Mouse (Mus musculus) MEL (cell line): Measurements from ENCODE around the gene Camk2b. TPM values are rescaled to one million over a fixed set of nuclear protein-coding genes. Genes with fewer than 3 reads are reported as not detected.
A peak's percentile ranks its signal among the peaks of the same experiment; 100 is the strongest.

Experiments
- DNase-seq: peaks from one replicate; pipeline ENCODE4 v3.0.0; 2011; ENCODE audit warnings: low read depth, low spot score
- H3K27ac ChIP-seq: 2 replicates; pipeline ENCODE4 v1.5.1; 2012; ENCODE audit warnings: low read depth, mild to moderate bottlenecking, control low read depth, low read length, moderate library complexity; ENCODE audit not compliant: control insufficient read depth
- H3K27me3 ChIP-seq, 2 experiments: fragments of 150-350 bp in 1 of 2; sonication (generic) in 1 of 2; 2 replicates each; pipeline ENCODE4 v1.6.1; 2012; ENCODE audit warnings: low read length in 2 of 2, mild to moderate bottlenecking in 2 of 2, improper control_type of control experiment in 1 of 2, moderate library complexity in 1 of 2; ENCODE audit not compliant: insufficient read depth in 2 of 2, control insufficient read depth in 1 of 2
- H3K36me3 ChIP-seq, 2 experiments: 2 replicates each; pipeline ENCODE4 v1.6.1; 2012 to 2014; ENCODE audit warnings: low read length in 2 of 2, improper control_type of control experiment in 1 of 2, inconsistent platforms in 1 of 2, mild to moderate bottlenecking in 1 of 2; ENCODE audit not compliant: insufficient read depth in 2 of 2, control insufficient read depth in 1 of 2
- H3K4me1 ChIP-seq, 2 experiments: fragments of 150-350 bp in 1 of 2; sonication (generic) in 1 of 2; 2 replicates each; pipeline ENCODE4 v1.6.1; 2012; ENCODE audit warnings: low read length in 2 of 2, improper control_type of control experiment in 1 of 2, mild to moderate bottlenecking in 1 of 2; ENCODE audit not compliant: insufficient read depth in 2 of 2, control insufficient read depth in 1 of 2
- H3K4me3 ChIP-seq, 2 experiments: fragments of 150-350 bp in 1 of 2; sonication (generic) in 1 of 2; 2 replicates each; pipeline ENCODE4 v1.5.1; 2012; ENCODE audit warnings: low read depth in 2 of 2, low read length in 2 of 2, mild to moderate bottlenecking in 2 of 2, moderate library complexity in 2 of 2, control low read depth in 1 of 2, improper control_type of control experiment in 1 of 2; ENCODE audit not compliant: control insufficient read depth in 1 of 2, insufficient read depth in 1 of 2
- H3K79me2 ChIP-seq: 2 replicates; pipeline ENCODE4 v1.6.1; 2012; ENCODE audit warnings: mild to moderate bottlenecking, low read length, moderate library complexity; ENCODE audit not compliant: control insufficient read depth, poor library complexity, insufficient read depth
- H3K9ac ChIP-seq: 2 replicates; pipeline ENCODE4 v1.6.1; 2012; ENCODE audit warnings: low read depth, mild to moderate bottlenecking, control low read depth, low read length, moderate library complexity; ENCODE audit not compliant: control insufficient read depth, poor library complexity, severe bottlenecking
- H3K9me3 ChIP-seq: fragments of 150-350 bp; sonication (generic); replicated peaks from 2 replicates; pipeline ENCODE4 v1.6.1; 2012; ENCODE audit warnings: mild to moderate bottlenecking, low read length, improper control_type of control experiment, moderate library complexity; ENCODE audit not compliant: insufficient read depth
- CTCF ChIP-seq, 3 experiments: IDR thresholded peaks in 2 of 3; conservative IDR thresholded peaks in 1 of 3; 2 replicates each; pipeline ENCODE4 v1.5.1; 2011 to 2012; ENCODE audit warnings: low read length in 3 of 3, low read depth in 2 of 3, mild to moderate bottlenecking in 2 of 3, improper control_type of control experiment in 1 of 3, inconsistent platforms in 1 of 3, mixed read lengths in 1 of 3, moderate library complexity in 1 of 3; ENCODE audit not compliant: control insufficient read depth in 1 of 3, insufficient read depth in 1 of 3, poor library complexity in 1 of 3, severe bottlenecking in 1 of 3
- ELF1 ChIP-seq: IDR thresholded peaks from 2 replicates; pipeline ENCODE4 v1.6.1; 2014; ENCODE audit warnings: low read depth, mild to moderate bottlenecking, inconsistent platforms, low read length, improper control_type of control experiment, moderate library complexity
- GABPA ChIP-seq: IDR thresholded peaks from 2 replicates; pipeline ENCODE4 v1.6.1; 2012; ENCODE audit warnings: low read depth, mild to moderate bottlenecking, inconsistent platforms, low read length, improper control_type of control experiment, moderate library complexity
- MYB ChIP-seq: IDR thresholded peaks from 2 replicates; pipeline ENCODE4 v1.6.1; 2011; ENCODE audit warnings: mild to moderate bottlenecking, low read depth, low read length, improper control_type of control experiment
- MYC ChIP-seq: IDR thresholded peaks from 2 replicates; pipeline ENCODE4 v1.6.1; 2011; ENCODE audit warnings: low read depth, mild to moderate bottlenecking, low read length, improper control_type of control experiment, moderate library complexity
- POLR2A ChIP-seq, 2 experiments: IDR thresholded peaks; 2 replicates each; pipeline ENCODE4 v1.6.1; 2011 to 2012; ENCODE audit warnings: low read length in 2 of 2, mild to moderate bottlenecking in 2 of 2, control low read depth in 1 of 2, improper control_type of control experiment in 1 of 2, low read depth in 1 of 2, moderate library complexity in 1 of 2; ENCODE audit not compliant: control insufficient read depth in 1 of 2, insufficient read depth in 1 of 2, poor library complexity in 1 of 2
- POLR2AphosphoS2 ChIP-seq: IDR thresholded peaks from 2 replicates; pipeline ENCODE4 v1.6.1; 2011; ENCODE audit warnings: low read length, improper control_type of control experiment
- POLR2AphosphoS5 ChIP-seq: IDR thresholded peaks from 2 replicates; pipeline ENCODE4 v1.6.1; 2012; ENCODE audit warnings: low read depth, borderline replicate concordance, mild to moderate bottlenecking, inconsistent platforms, low read length, moderate library complexity, mixed read lengths
- RAD21 ChIP-seq: IDR thresholded peaks from 2 replicates; pipeline ENCODE4 v1.6.1; 2011; ENCODE audit warnings: mild to moderate bottlenecking, low read depth, low read length, improper control_type of control experiment
- SMC3 ChIP-seq: IDR thresholded peaks from 2 replicates; pipeline ENCODE4 v1.6.1; 2011; ENCODE audit warnings: low read depth, low read length, improper control_type of control experiment
- ZC3H11A ChIP-seq: IDR thresholded peaks from 2 replicates; pipeline ENCODE4 v1.6.1; 2012; ENCODE audit warnings: low read depth, mild to moderate bottlenecking, inconsistent platforms, low read length, improper control_type of control experiment
- ZMIZ1 ChIP-seq: IDR thresholded peaks from 2 replicates; pipeline ENCODE4 v1.6.1; 2012; ENCODE audit warnings: low read depth, mild to moderate bottlenecking, inconsistent platforms, low read length, improper control_type of control experiment, moderate library complexity
- polyA plus RNA-seq, 2 experiments: library from polyadenylated mRNA; stranded (reverse) in 1 of 2; unstranded in 1 of 2; fragments of >175 nt in 1 of 2; fragments of >200 nt in 1 of 2; gene quantifications; 2 replicates each; pipeline versions ENCODE4 v1.2.1 to v1.2.4; 2012; ENCODE audit warnings: low replicate concordance in 2 of 2, low read depth in 1 of 2; ENCODE audit not compliant: insufficient read length in 2 of 2, insufficient read depth in 1 of 2, missing spikeins in 1 of 2
- total RNA-seq: library from RNA; depleted of rRNA; stranded (reverse); fragments of 300-350 nt; gene quantifications from 2 replicates; pipeline ENCODE4 v1.2.3, GENCODE M21; 2012

The Camk2b gene
- total and polyA plus RNA-seq, 3 experiments = 0.04 TPM; not detected in 1

- TF ChIP-seq MYB (no peak), POLR2AphosphoS5 (peak; percentile 78; the same call in 1 of the 2 replicates)
- H3K9ac ChIP-seq = no peak overlapping the region
- H3K27me3 ChIP-seq = no peaks in the 10 kb centered on the region
- no peaks in the 10 kb centered on the region for H3K4me1 ChIP-seq
- H3K27ac ChIP-seq = no peak overlapping the region
- H3K9me3 ChIP-seq = no peaks in the 10 kb centered on the region
- no peaks in the 10 kb centered on the region for H3K79me2 ChIP-seq
- H3K4me3 ChIP-seq = no peak overlapping the region
- no peak for DNase-seq
- H3K36me3 ChIP-seq = no peaks in the 10 kb centered on the region
Observed at GRCm38 (mm10) chr11:5998472-5998871, 67.7 kb downstream of the Camk2b start.

DNA sequence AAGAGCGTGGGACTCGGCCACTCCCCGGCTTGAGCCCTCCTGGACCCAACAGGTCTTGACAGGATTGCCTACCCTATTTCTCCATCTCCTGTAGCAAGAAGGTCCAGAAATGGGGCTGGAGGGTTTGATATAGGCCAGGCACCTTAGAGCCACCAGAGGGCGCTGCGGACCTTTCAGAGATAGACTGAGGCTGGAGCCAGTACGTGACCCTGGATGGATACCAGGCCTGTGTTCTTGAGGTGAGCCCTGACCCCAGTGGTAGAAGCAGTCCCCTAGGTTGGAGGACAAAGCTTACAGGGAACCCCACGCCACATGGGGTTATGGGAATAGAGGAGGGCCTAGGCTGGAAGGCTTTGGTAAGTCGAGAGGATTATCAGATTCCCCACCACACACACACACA, 70.2 kb downstream of the Camk2b start:
- H3K27ac ChIP-seq = no peak overlapping the region
- no peak overlapping the region for H3K9ac ChIP-seq
- no peaks in the 10 kb centered on the region for H3K27me3 ChIP-seq
- peak; percentile 87 for DNase-seq
- TF ChIP-seq RAD21 (peak; percentile 97), ZC3H11A (peak; percentile 95), SMC3 (peak; percentile 97), CTCF (IDR thresholded peaks at IDR 0.05 in 2 of 3, conservative IDR thresholded peaks at IDR 0.05 in 1 of 3; ENCODE audit: control insufficient read depth in 1 of 3, insufficient read depth in 1 of 3, low read depth in 2 of 3, low read length in 3 of 3, poor library complexity in 1 of 3, severe bottlenecking in 1 of 3) (peak; percentile 90 to 99 (median 98)), ELF1 (no peak)
- no peak overlapping the region for H3K4me3 ChIP-seq
- H3K79me2 ChIP-seq = no peaks in the 10 kb centered on the region
- no peaks in the 10 kb centered on the region for H3K4me1 ChIP-seq
- no peaks in the 10 kb centered on the region for H3K36me3 ChIP-seq
- no peaks in the 10 kb centered on the region for H3K9me3 ChIP-seq

DNA sequence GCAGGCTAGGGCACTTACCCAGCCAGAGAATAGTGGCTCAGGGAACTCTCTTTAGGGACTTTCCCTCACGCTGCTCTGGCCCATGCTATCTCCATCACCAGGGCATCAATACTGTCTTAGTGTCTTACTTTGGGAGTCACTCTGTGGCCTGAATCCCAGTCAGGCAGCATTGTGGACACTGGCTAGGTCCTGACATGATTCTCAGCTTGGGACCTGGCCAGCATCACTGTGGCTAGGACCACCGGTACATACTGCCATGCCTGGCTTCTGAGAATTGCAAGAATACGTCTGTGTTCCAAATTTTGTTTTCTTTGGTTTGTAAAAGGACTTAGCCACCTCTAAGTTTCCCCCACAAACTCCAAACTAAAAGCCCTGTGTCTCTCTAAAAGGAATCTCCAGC, 71.3 kb downstream of the Camk2b start:
- TF ChIP-seq POLR2A (IDR thresholded peaks at IDR 0.05; ENCODE audit: control insufficient read depth in 1 of 2, insufficient read depth in 1 of 2, low read depth in 1 of 2, low read length in 2 of 2, poor library complexity in 1 of 2) (no peak), GABPA (no peak), ZMIZ1 (no peak), POLR2AphosphoS2 (no peak), MYC (no peak)
- no peak overlapping the region for H3K4me3 ChIP-seq

More for the DNA sequence above, 71.3 kb downstream of the Camk2b start:
- Histone ChIP-seq H3K27me3 (no peaks in the 10 kb centered on the region), H3K27ac (no peak overlapping the region), H3K9me3 (no peaks in the 10 kb centered on the region), H3K4me1 (no peaks in the 10 kb centered on the region), H3K79me2 (no peaks in the 10 kb centered on the region), H3K36me3 (no peaks in the 10 kb centered on the region), H3K9ac (no peak overlapping the region)
- no peak for DNase-seq
